Mouse (Mus musculus) hindbrain, embryonic 16.5 days (tissue): Measurements from ENCODE around the gene Zdhhc19. TPM values are rescaled to one million over a fixed set of nuclear protein-coding genes. Genes with fewer than 3 reads are reported as not detected.
A peak's percentile ranks its signal among the peaks of the same experiment; 100 is the strongest.

Experiments
- ATAC-seq: fragments of 200-750 bp; cut with Nextera tagmentation; 2 replicates; pipeline ENCODE4 v1.8.0; 2017; ENCODE audit warnings: moderate TSS enrichment, moderate library complexity
- H3K27ac ChIP-seq: fragments of 300-500 bp; sonication (generic); 2 replicates; pipeline ENCODE4 v1.5.1; 2014; ENCODE audit warnings: low read depth, mild to moderate bottlenecking, control low read depth, low read length, moderate library complexity
- H3K27me3 ChIP-seq: fragments of 300-500 bp; sonication (generic); replicated peaks from 2 replicates; pipeline ENCODE4 v1.6.1; 2014; ENCODE audit warnings: low read length; ENCODE audit not compliant: control insufficient read depth, insufficient read depth
- H3K36me3 ChIP-seq: fragments of 300-500 bp; sonication (generic); 2 replicates; pipeline ENCODE4 v1.6.1; 2014; ENCODE audit warnings: mild to moderate bottlenecking, low read length, moderate library complexity, mixed read lengths; ENCODE audit not compliant: control insufficient read depth, insufficient read depth
- H3K4me1 ChIP-seq: fragments of 300-500 bp; sonication (generic); 2 replicates; pipeline ENCODE4 v1.6.1; 2014; ENCODE audit warnings: low read depth, low read length; ENCODE audit not compliant: control insufficient read depth, insufficient read depth
- H3K4me2 ChIP-seq: fragments of 300-500 bp; sonication (generic); 2 replicates; pipeline ENCODE4 v1.6.1; 2014; ENCODE audit warnings: mild to moderate bottlenecking, low read length, control low read depth, moderate library complexity
- H3K4me3 ChIP-seq: fragments of 300-500 bp; sonication (generic); 2 replicates; pipeline ENCODE4 v1.5.1; 2014; ENCODE audit warnings: mild to moderate bottlenecking, low read length, control low read depth, moderate library complexity
- H3K9ac ChIP-seq: fragments of 300-500 bp; sonication (generic); 2 replicates; pipeline ENCODE4 v1.6.1; 2014; ENCODE audit warnings: low read depth, mild to moderate bottlenecking, control low read depth, low read length, moderate library complexity
- H3K9me3 ChIP-seq: fragments of 300-500 bp; sonication (generic); 2 replicates; pipeline ENCODE4 v1.6.1; 2014; ENCODE audit warnings: mild to moderate bottlenecking, low read length, moderate library complexity; ENCODE audit not compliant: control insufficient read depth
- WGBS: fragments of 180-500 bp; shearing (Covaris S2); extraction: QIAGEN DNeasy Blood & Tissue Kit; methylation state at CpG from one replicate; pipeline ENCODE4 v1.1.7; 2014; 5-methylcytosine and 5-hydroxymethylcytosine counted together
- polyA plus RNA-seq: library from polyadenylated mRNA; unstranded; fragments of >200 nt; fragmentation: Nextera tagmentation; extraction: Ambion mirVana; gene quantifications from 2 replicates; pipeline ENCODE4 v1.2.1, GENCODE M21; 2015

The Zdhhc19 gene
- polyA plus RNA-seq, 1 experiment from 2014 or later, result not detected

- no peak overlapping the region for H3K27ac ChIP-seq
- H3K36me3 ChIP-seq, result no peaks in the 10 kb centered on the region
- no peak overlapping the region for H3K4me2 ChIP-seq
- no peak overlapping the region for H3K9ac ChIP-seq
- H3K9me3 ChIP-seq, result no peaks in the 10 kb centered on the region
- no peak overlapping the region for H3K4me3 ChIP-seq
- no peak for ATAC-seq
- no peaks in the 10 kb centered on the region for H3K27me3 ChIP-seq
- WGBS, result 72% methylated on average over 7 of the region's 7 CpGs
- no peaks in the 10 kb centered on the region; the same call in 1 of the 2 replicates for H3K4me1 ChIP-seq
Measured at GRCm38 (mm10) chr16:32501459-32501858, 5.4 kb downstream of the Zdhhc19 start.

GRCm38 (mm10) chr16:32502621-32503335, 6.7 kb downstream of the Zdhhc19 start:
- Histone ChIP-seq H3K4me3 (no peak overlapping the region), H3K9ac (no peak overlapping the region), H3K9me3 (no peaks in the 10 kb centered on the region), H3K4me2 (no peak overlapping the region), H3K27ac (no peak overlapping the region), H3K27me3 (no peaks in the 10 kb centered on the region), H3K4me1 (no peaks in the 10 kb centered on the region; the same call in 1 of the 2 replicates), H3K36me3 (no peaks in the 10 kb centered on the region)
- ATAC-seq, result no peak
- 91% methylated on average over 12 of the region's 12 CpGs for WGBS

GRCm38 (mm10) chr16:32503633-32504032, 7.6 kb downstream of the Zdhhc19 start:
- no peak overlapping the region for H3K4me3 ChIP-seq
- H3K4me2 ChIP-seq, result no peak overlapping the region
- H3K9me3 ChIP-seq, result no peaks in the 10 kb centered on the region
- H3K27me3 ChIP-seq, result no peaks in the 10 kb centered on the region
- H3K27ac ChIP-seq, result no peak overlapping the region
- no peaks in the 10 kb centered on the region for H3K36me3 ChIP-seq
- ATAC-seq, result no peak
- H3K4me1 ChIP-seq, result no peaks in the 10 kb centered on the region; the same call in 1 of the 2 replicates
- 75% methylated on average over 6 of the region's 6 CpGs for WGBS
- H3K9ac ChIP-seq, result no peak overlapping the region

- no peak for ATAC-seq
- Histone ChIP-seq H3K9me3 (no peaks in the 10 kb centered on the region), H3K4me2 (no peak overlapping the region), H3K4me1 (peaks cover 12% of the 10 kb centered on the region; the same call in 1 of the 2 replicates), H3K27ac (no peak overlapping the region), H3K4me3 (no peak overlapping the region), H3K36me3 (no peaks in the 10 kb centered on the region), H3K27me3 (no peaks in the 10 kb centered on the region), H3K9ac (no peak overlapping the region)
- WGBS, result 82% methylated on average over 8 of the region's 8 CpGs
Measured at GRCm38 (mm10) chr16:32506298-32506697, 10.2 kb downstream of the Zdhhc19 start.

GRCm38 (mm10) chr16:32506868-32507267, 10.8 kb downstream of the Zdhhc19 start:
- Histone ChIP-seq H3K4me1 (peaks cover 12% of the 10 kb centered on the region; the same call in 1 of the 2 replicates), H3K9me3 (no peaks in the 10 kb centered on the region), H3K9ac (no peak overlapping the region), H3K36me3 (no peaks in the 10 kb centered on the region), H3K4me2 (no peak overlapping the region), H3K27ac (no peak overlapping the region), H3K4me3 (no peak overlapping the region), H3K27me3 (no peaks in the 10 kb centered on the region)
- WGBS, result 77% methylated on average over 7 of the region's 7 CpGs
- no peak for ATAC-seq

- no peak overlapping the region for H3K27ac ChIP-seq
- ATAC-seq, result no peak
- H3K9me3 ChIP-seq, result no peaks in the 10 kb centered on the region
- H3K27me3 ChIP-seq, result no peaks in the 10 kb centered on the region
- H3K4me3 ChIP-seq, result no peak overlapping the region
- peaks cover 12% of the 10 kb centered on the region; the same call in 1 of the 2 replicates for H3K4me1 ChIP-seq
- whole genome bisulfite sequencing, result 23% methylated on average over 9 of the region's 9 CpGs
- H3K36me3 ChIP-seq, result no peaks in the 10 kb centered on the region
- no peak overlapping the region for H3K9ac ChIP-seq
- no peak overlapping the region for H3K4me2 ChIP-seq
Measured at GRCm38 (mm10) chr16:32507407-32507806, 11.3 kb downstream of the Zdhhc19 start.

- H3K4me2 ChIP-seq, result no peak overlapping the region
- H3K27ac ChIP-seq, result no peak overlapping the region
- H3K4me1 ChIP-seq, result peaks cover 12% of the 10 kb centered on the region; the same call in 1 of the 2 replicates
- no peaks in the 10 kb centered on the region for H3K36me3 ChIP-seq
- WGBS, result 93% methylated on average over 5 of the region's 5 CpGs
- no peaks in the 10 kb centered on the region for H3K9me3 ChIP-seq
- ATAC-seq, result no peak
- no peak overlapping the region for H3K9ac ChIP-seq
- H3K27me3 ChIP-seq, result no peaks in the 10 kb centered on the region
- H3K4me3 ChIP-seq, result no peak overlapping the region
Measured at GRCm38 (mm10) chr16:32508035-32508434, 12.0 kb downstream of the Zdhhc19 start.

- H3K4me1 ChIP-seq, result peaks cover 12% of the 10 kb centered on the region; the same call in 1 of the 2 replicates
- no peak overlapping the region for H3K9ac ChIP-seq
- H3K4me3 ChIP-seq, result no peak overlapping the region
- no peaks in the 10 kb centered on the region for H3K27me3 ChIP-seq
- WGBS, result 40% methylated on average over 3 of the region's 3 CpGs
- H3K36me3 ChIP-seq, result no peaks in the 10 kb centered on the region
- H3K27ac ChIP-seq, result no peak overlapping the region
- H3K9me3 ChIP-seq, result no peaks in the 10 kb centered on the region
- ATAC-seq, result no peak; the same call in 1 of the 2 replicates
- H3K4me2 ChIP-seq, result no peak overlapping the region
Measured at GRCm38 (mm10) chr16:32508506-32509065, 12.5 kb downstream of the Zdhhc19 start.

GRCm38 (mm10) chr16:32509066-32509942, 13.2 kb downstream of the Zdhhc19 start:
- Histone ChIP-seq H3K4me3 (no peak overlapping the region), H3K36me3 (no peaks in the 10 kb centered on the region), H3K4me1 (peaks cover 12% of the 10 kb centered on the region; the same call in 1 of the 2 replicates), H3K27me3 (no peaks in the 10 kb centered on the region), H3K9me3 (no peaks in the 10 kb centered on the region), H3K4me2 (no peak overlapping the region), H3K27ac (no peak overlapping the region; the same call in 1 of the 2 replicates), H3K9ac (no peak overlapping the region)
- ATAC-seq, result peak; percentile 63; the same call in 1 of the 2 replicates
- 46% methylated on average over 9 of the region's 9 CpGs for WGBS
